Mouse (Mus musculus) spleen, adult 2 months (tissue): ENCODE measurements around the gene Ppcdc.

ENCODE experiments used
- CTCF ChIP-seq: fragments of 200-500 bp; IDR thresholded peaks from 2 replicates; pipeline ENCODE4 v1.5.1; 2011; ENCODE audit warnings: mild to moderate bottlenecking, inconsistent platforms; ENCODE audit not compliant: insufficient read depth, insufficient read length, insufficient replicate concordance; ENCODE audit errors: extremely low read depth
- POLR2A ChIP-seq: fragments of 200-500 bp; IDR thresholded peaks from 2 replicates; pipeline ENCODE4 v1.6.1; 2011; ENCODE audit warnings: low read depth, low read length, inconsistent platforms

DNA sequence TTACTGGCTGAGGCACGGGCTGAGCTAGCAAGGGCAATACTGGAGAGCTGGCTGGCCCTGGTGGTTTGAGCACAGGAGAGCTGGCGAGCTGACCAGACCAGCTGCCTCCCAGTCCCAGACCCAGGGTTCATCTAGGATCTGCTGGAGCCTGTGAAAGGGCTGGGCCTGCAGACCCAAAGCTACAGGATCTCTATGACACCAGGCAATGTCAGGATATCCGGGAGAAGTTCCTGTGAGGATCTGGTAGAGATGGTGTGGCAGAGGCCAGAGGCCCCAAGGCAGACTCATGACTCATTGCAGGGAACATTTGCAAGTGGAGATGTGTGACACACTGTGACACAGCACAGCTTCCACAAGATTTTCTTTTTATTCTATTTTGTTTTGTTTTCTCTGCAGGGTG, 14.8 kb downstream of the Ppcdc start:
- TF ChIP-seq CTCF (no peak), POLR2A (no peak)
